Mouse (Mus musculus): Measurements from ENCODE around the gene Dnajb9. TPM values are rescaled to one million over a fixed set of nuclear protein-coding genes. Genes with fewer than 3 reads are reported as not detected.

Gene Dnajb9
- polyA plus RNA-seq, 1 experiment from 2014 or later: 25.4 TPM

DNA sequence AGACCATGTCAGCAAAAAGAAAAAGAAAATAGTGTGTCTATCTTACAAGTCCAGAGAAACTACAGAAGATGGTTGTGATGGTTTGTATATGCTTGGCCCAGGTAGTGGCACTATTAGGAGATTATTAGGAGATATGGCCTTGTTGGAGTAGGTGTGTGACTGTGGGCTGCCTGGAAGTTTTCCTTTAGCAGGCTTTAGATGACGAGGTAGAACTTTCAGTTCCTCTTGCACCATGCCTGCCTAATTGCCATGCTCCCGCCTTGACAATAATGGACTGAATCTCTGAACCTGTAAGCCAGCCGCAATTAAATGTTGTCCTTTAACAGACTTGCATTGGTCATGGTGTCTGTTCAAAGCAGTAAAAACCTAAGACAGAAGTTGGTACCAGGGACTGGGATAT, 1.4 kb upstream of the Dnajb9 start:
- 92% methylated on average over 3 of the region's 3 CpGs for WGBS
- no peak overlapping the region for H3K27ac ChIP-seq (ENCODE audit: low read length)
- H3K4me3 ChIP-seq (ENCODE audit: low read length): no peak overlapping the region
- no peak overlapping the region for H3K9ac ChIP-seq (ENCODE audit: low read length)
- H3K36me3 ChIP-seq (ENCODE audit: control insufficient read depth, insufficient read depth, low read length): no peaks in the 10 kb centered on the region
- H3K9me3 ChIP-seq (ENCODE audit: control insufficient read depth, low read length): no peaks in the 10 kb centered on the region
- no peaks in the 10 kb centered on the region for H3K27me3 ChIP-seq (ENCODE audit: control insufficient read depth, insufficient read depth, low read depth, low read length)
- H3K4me2 ChIP-seq (ENCODE audit: low read depth, low read length): no peak overlapping the region
- ATAC-seq (ENCODE audit: low read depth): no peak
- H3K4me1 ChIP-seq (replicated peaks; ENCODE audit: control insufficient read depth, insufficient read depth, low read length): 0 out of 2 replicates have a peak, but pooled peaks cover 3% of the 10 kb centered on the region

DNA sequence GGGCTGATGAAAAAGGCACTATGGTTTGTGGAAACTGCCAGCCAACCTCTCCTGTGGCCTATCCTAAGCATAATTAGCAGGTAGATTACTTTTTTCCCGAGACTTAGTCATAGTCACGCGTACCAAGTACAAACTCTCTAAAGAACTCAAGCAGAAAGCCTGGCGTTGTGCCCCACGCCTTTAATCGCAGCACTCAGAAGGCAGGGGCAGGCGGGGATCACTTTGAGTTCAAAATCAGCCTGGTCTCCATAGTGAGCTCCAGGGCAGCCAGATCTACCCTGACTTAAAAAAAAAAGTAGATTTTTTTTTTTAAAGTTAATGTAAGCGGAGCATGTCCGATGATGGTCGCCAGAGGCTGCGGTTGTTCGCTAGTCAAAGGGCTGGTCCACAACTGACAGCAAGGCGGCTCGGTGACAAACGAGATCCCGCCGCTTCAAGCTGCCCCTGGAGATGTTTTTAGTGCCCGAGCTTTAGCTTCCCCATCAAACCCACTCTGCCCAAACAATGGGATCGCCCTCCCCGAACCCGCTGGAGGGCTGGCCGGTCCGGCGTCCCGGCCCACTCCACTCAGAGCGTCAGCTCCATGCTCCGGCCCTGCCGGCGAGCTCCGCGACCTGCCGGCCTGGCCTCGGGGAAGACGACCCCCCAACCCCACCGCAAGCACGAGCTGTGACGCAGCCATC, 844 bp downstream of the Dnajb9 start:
- peak; percentile 27; the same call in 1 of the 2 replicates for ATAC-seq (ENCODE audit: low read depth)
- Histone ChIP-seq H3K27me3 (ENCODE audit: control insufficient read depth, insufficient read depth, low read depth, low read length) (no peaks in the 10 kb centered on the region), H3K4me1 (replicated peaks; ENCODE audit: control insufficient read depth, insufficient read depth, low read length) (0 out of 2 replicates have a peak, but pooled peaks cover 3% of the 10 kb centered on the region), H3K27ac (ENCODE audit: low read length) (peak overlapping the region; percentile 83), H3K4me3 (ENCODE audit: low read length) (peak overlapping the region; percentile 96), H3K9me3 (ENCODE audit: control insufficient read depth, low read length) (no peaks in the 10 kb centered on the region), H3K9ac (ENCODE audit: low read length) (peak overlapping the region; percentile 94), H3K4me2 (ENCODE audit: low read depth, low read length) (peak overlapping the region; percentile 61), H3K36me3 (ENCODE audit: control insufficient read depth, insufficient read depth, low read length) (peaks cover 2% of the 10 kb centered on the region; the same call in 1 of the 2 replicates)
- WGBS: under 1% methylated on average over 37 of the region's 37 CpGs

DNA sequence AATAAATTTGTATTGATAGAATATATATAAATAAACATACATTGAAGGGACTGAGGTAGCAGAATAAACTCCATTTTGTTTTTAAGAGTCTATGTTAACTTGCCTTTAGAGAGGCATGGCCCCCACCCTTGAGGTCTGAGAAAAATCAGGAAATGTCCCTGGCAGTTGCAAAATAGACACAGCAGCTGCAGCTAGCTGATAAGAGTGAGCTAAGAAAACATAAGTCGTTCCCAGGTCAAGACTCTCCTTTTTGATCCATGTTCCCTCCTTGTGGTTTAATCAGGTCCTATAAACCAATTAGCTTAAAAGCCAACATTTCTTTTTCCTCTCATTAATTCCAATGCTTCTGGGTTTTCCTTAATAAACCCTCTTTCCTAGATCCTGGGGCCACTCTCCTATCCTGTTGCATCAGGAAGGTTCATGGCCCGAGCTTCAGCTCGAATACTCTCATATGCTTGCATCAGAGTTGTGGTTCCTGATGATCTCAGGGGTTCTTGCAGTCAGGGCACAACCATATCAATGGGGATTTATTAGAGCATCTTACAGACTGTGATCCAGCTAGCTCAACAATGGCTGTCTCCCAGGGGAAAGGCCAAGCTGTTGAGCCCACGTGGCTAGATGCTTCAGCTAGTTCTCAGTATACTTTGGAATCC, 12.1 kb downstream of the Dnajb9 start:
- H3K9ac ChIP-seq (ENCODE audit: low read length): no peak overlapping the region
- 0 out of 2 replicates have a peak, but pooled peaks cover 2% of the 10 kb centered on the region for H3K4me1 ChIP-seq (replicated peaks; ENCODE audit: control insufficient read depth, insufficient read depth, low read length)
- 0 out of 2 replicates have a peak overlapping the region, but pooled peaks have one; percentile 16 for H3K27ac ChIP-seq (ENCODE audit: low read length)
- H3K4me3 ChIP-seq (ENCODE audit: low read length): no peak overlapping the region
- no peaks in the 10 kb centered on the region for H3K36me3 ChIP-seq (ENCODE audit: control insufficient read depth, insufficient read depth, low read length)
- 33% methylated on average over 4 of the region's 4 CpGs for WGBS
- ATAC-seq (ENCODE audit: low read depth): no peak
- no peaks in the 10 kb centered on the region for H3K9me3 ChIP-seq (ENCODE audit: control insufficient read depth, low read length)
- H3K4me2 ChIP-seq (ENCODE audit: low read depth, low read length): no peak overlapping the region
- H3K27me3 ChIP-seq (ENCODE audit: control insufficient read depth, insufficient read depth, low read depth, low read length): no peaks in the 10 kb centered on the region

DNA sequence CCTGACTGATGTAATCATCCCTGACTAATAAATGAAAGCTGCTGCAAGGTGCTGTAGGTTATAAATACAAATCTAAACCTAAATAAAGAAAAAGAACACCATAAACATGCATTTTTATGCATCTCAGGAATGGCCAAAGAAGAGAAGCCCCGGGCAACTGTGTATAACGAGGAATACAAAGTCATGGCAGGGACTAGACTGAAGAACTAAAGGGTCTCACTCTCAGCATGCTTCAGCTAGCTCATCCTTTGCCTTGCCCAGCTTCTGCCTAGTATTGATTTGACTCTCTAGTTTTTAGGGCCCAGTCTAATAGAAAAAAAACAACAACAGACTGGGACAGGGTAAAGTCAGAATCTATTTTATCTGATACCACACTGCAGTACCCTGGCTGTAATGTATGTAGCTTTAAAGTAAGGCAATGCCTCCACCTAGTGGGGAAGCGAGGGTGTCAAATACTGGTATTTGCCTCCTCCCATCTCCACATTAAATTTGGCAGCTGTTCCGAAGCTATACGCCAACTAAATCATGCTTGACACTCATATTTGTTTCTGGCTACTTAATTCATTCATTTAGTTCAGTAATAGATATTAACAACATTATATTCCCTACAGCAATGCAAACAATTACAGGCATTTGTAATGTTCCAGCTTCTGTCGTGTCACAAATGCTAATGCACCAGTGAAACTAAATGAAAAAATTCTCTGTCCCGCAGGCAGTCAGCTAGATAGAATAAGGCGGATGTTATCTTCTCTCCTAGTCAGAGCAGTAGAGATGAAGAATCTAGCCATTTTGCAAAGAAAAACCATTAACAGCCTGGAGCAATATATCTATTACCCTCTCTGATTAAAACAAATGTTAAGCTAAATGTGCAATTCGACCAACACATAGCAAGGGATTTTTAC, 28.8 kb downstream of the Dnajb9 start:
- no peaks in the 10 kb centered on the region for H3K36me3 ChIP-seq (ENCODE audit: control insufficient read depth, insufficient read depth, low read length)
- H3K4me3 ChIP-seq (ENCODE audit: low read length): no peak overlapping the region
- H3K4me1 ChIP-seq (replicated peaks; ENCODE audit: control insufficient read depth, insufficient read depth, low read length): peaks cover under 1% of the 10 kb centered on the region; the same call in 1 of the 2 replicates
- H3K4me2 ChIP-seq (ENCODE audit: low read depth, low read length): no peak overlapping the region
- no peaks in the 10 kb centered on the region for H3K27me3 ChIP-seq (ENCODE audit: control insufficient read depth, insufficient read depth, low read depth, low read length)
- H3K9me3 ChIP-seq (ENCODE audit: control insufficient read depth, low read length): no peaks in the 10 kb centered on the region
- no peak overlapping the region for H3K27ac ChIP-seq (ENCODE audit: low read length)
- 39% methylated on average over 9 of the region's 9 CpGs for WGBS
- peak; percentile 67; the same call in 1 of the 2 replicates for ATAC-seq (ENCODE audit: low read depth)
- H3K9ac ChIP-seq (ENCODE audit: low read length): no peak overlapping the region

DNA sequence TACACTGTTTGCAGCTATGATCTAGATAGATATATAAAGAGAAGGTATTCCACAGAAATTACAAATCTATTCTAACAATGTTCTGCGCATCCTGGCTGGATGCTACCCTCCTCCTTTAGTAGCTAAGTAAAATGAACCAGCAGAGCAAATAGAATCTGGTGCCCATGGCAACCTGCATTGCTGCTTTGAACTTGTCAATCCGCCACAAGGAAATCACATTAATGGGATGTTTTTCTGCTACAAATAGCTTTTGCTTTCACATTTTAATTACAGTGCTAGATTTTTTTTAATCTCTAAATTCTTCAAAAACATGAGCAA, 33.1 kb downstream of the Dnajb9 start:
- H3K4me2 ChIP-seq (ENCODE audit: low read depth, low read length): no peak overlapping the region
- 71% methylated on average over 2 of the region's 2 CpGs for WGBS
- no peak overlapping the region for H3K4me3 ChIP-seq (ENCODE audit: low read length)
- no peaks in the 10 kb centered on the region for H3K36me3 ChIP-seq (ENCODE audit: control insufficient read depth, insufficient read depth, low read length)
- no peak for ATAC-seq (ENCODE audit: low read depth)
- H3K4me1 ChIP-seq (replicated peaks; ENCODE audit: control insufficient read depth, insufficient read depth, low read length): peaks cover 5% of the 10 kb centered on the region; the same call in 1 of the 2 replicates
- no peak overlapping the region for H3K9ac ChIP-seq (ENCODE audit: low read length)
- no peaks in the 10 kb centered on the region for H3K27me3 ChIP-seq (ENCODE audit: control insufficient read depth, insufficient read depth, low read depth, low read length)
- no peaks in the 10 kb centered on the region for H3K9me3 ChIP-seq (ENCODE audit: control insufficient read depth, low read length)
- no peak overlapping the region for H3K27ac ChIP-seq (ENCODE audit: low read length)

DNA sequence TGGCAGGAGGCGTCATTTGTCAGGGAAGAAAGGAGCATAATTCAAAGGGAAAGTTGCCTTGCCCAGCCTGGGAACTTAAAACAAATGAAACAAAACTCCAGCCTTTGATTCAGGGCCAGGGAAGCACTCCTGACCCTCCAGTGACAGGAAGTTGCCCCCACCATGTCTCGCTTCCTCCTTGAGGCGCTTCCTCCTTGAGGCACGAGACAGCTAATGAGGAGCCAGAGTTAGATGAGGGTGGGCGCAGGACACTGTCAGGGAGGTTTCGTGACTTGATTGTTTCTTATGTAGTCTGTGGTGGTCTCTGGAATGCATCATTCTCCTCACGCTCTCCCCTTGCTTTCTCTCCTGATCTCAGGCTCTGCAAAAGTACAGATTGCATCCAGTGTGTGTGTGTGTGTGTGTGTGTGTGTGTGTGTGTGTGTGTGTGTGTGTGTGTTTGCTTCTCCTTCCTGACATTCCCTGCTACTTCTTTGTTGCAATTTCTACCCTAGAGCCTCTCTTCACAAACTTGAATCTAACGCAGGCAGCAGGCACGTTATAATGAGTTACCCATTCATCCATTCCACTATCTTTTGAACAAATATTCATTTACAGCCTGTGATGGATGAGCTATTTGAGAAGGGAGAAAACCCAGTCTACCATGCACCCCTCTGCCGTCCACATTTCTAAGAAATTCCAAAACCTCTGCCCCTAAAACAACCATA, 33.6 kb downstream of the Dnajb9 start:
- Histone ChIP-seq H3K27me3 (ENCODE audit: control insufficient read depth, insufficient read depth, low read depth, low read length) (no peaks in the 10 kb centered on the region), H3K9me3 (ENCODE audit: control insufficient read depth, low read length) (no peaks in the 10 kb centered on the region), H3K9ac (ENCODE audit: low read length) (no peak overlapping the region), H3K4me1 (replicated peaks; ENCODE audit: control insufficient read depth, insufficient read depth, low read length) (peaks cover 5% of the 10 kb centered on the region; the same call in 1 of the 2 replicates), H3K36me3 (ENCODE audit: control insufficient read depth, insufficient read depth, low read length) (no peaks in the 10 kb centered on the region), H3K4me2 (ENCODE audit: low read depth, low read length) (peak overlapping the region; percentile 36), H3K27ac (ENCODE audit: low read length) (no peak overlapping the region), H3K4me3 (ENCODE audit: low read length) (peak overlapping the region; percentile 16; the same call in 1 of the 2 replicates)
- ATAC-seq (ENCODE audit: low read depth): peak; percentile 79
- WGBS: 19% methylated on average over 10 of the region's 10 CpGs

DNA sequence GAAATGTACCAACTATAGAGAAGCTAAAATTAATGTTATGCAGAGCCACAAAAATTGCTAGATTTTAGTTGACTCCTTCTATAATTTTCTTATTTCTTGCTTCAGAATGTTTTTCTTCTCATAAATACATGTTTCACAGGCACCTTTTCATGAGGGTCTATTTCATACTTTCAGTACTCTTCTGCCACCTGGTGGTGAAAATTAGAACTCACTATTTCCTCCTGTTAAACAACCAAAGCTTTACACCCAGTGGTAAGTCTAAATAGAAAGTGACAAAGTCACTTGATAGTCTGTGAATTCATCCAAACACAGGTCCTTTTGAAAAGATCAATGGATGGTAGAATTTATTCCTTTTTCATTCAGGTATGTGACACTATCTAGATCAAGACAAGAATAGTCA, 43.2 kb downstream of the Dnajb9 start:
- ATAC-seq (ENCODE audit: low read depth): no peak
- H3K4me3 ChIP-seq (ENCODE audit: low read length): no peak overlapping the region
- H3K27me3 ChIP-seq (ENCODE audit: control insufficient read depth, insufficient read depth, low read depth, low read length): no peaks in the 10 kb centered on the region
- no peak overlapping the region for H3K9ac ChIP-seq (ENCODE audit: low read length)
- no peaks in the 10 kb centered on the region for H3K36me3 ChIP-seq (ENCODE audit: control insufficient read depth, insufficient read depth, low read length)
- H3K4me2 ChIP-seq (ENCODE audit: low read depth, low read length): no peak overlapping the region
- H3K4me1 ChIP-seq (replicated peaks; ENCODE audit: control insufficient read depth, insufficient read depth, low read length): no peaks in the 10 kb centered on the region
- H3K27ac ChIP-seq (ENCODE audit: low read length): no peak overlapping the region
- no peaks in the 10 kb centered on the region for H3K9me3 ChIP-seq (ENCODE audit: control insufficient read depth, low read length)

DNA sequence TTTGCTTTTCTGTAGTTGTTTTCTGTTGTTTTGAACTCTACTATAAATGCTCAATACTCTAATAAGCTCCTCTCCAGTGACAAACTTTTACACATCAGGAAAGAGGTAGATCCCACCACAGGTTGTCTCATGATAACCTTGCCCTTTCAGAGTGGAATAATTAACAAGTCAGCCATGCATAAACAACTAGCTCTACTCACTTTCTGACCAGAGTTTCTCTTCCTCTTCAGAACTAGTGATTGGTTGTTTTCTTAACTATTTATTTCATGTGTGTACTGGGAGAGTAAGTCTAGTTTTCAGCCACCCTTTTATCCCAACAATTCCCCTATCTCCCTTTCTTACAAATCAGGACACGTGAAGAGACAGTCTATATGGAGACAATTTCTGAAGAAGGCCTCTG, 50.8 kb downstream of the Dnajb9 start:
- H3K4me1 ChIP-seq (replicated peaks; ENCODE audit: control insufficient read depth, insufficient read depth, low read length): no peaks in the 10 kb centered on the region
- H3K4me3 ChIP-seq (ENCODE audit: low read length): no peak overlapping the region
- H3K9ac ChIP-seq (ENCODE audit: low read length): no peak overlapping the region
- H3K27ac ChIP-seq (ENCODE audit: low read length): no peak overlapping the region
- WGBS: 66% methylated on average over 1 of the region's 1 CpGs
- H3K27me3 ChIP-seq (ENCODE audit: control insufficient read depth, insufficient read depth, low read depth, low read length): no peaks in the 10 kb centered on the region
- no peaks in the 10 kb centered on the region for H3K9me3 ChIP-seq (ENCODE audit: control insufficient read depth, low read length)
- H3K36me3 ChIP-seq (ENCODE audit: control insufficient read depth, insufficient read depth, low read length): no peaks in the 10 kb centered on the region
- H3K4me2 ChIP-seq (ENCODE audit: low read depth, low read length): no peak overlapping the region
- ATAC-seq (ENCODE audit: low read depth): no peak

All from lung, embryonic 16.5 days (tissue).